Mouse (Mus musculus) forebrain, embryonic 15.5 days (tissue): Measurements from ENCODE around the gene Pard3. TPM values are rescaled to one million over a fixed set of nuclear protein-coding genes. Genes with fewer than 3 reads are reported as not detected.

Source experiments
- ATAC-seq: fragments of 200-750 bp; cut with Nextera tagmentation; replicated peaks from 2 replicates; pipeline ENCODE4 v1.8.0; 2017; ENCODE audit warnings: mild to moderate bottlenecking, moderate TSS enrichment, moderate library complexity
- H3K27ac ChIP-seq: fragments of 300-500 bp; sonication (generic); replicated peaks from 2 replicates; pipeline ENCODE4 v1.5.1; 2015; ENCODE audit warnings: mild to moderate bottlenecking, inconsistent platforms
- H3K27me3 ChIP-seq: fragments of 300-500 bp; sonication (generic); 2 replicates; pipeline ENCODE4 v1.6.1; 2015; ENCODE audit warnings: inconsistent platforms
- H3K36me3 ChIP-seq: fragments of 300-500 bp; sonication (generic); 2 replicates; pipeline ENCODE4 v1.6.1; 2015; ENCODE audit warnings: mild to moderate bottlenecking, inconsistent platforms
- H3K4me1 ChIP-seq: fragments of 300-500 bp; sonication (generic); 2 replicates; pipeline ENCODE4 v1.6.1; 2015; ENCODE audit warnings: inconsistent platforms
- H3K4me2 ChIP-seq: fragments of 300-500 bp; sonication (generic); replicated peaks from 2 replicates; pipeline ENCODE4 v1.6.1; 2015; ENCODE audit warnings: mild to moderate bottlenecking, inconsistent platforms
- H3K4me3 ChIP-seq: fragments of 300-500 bp; sonication (generic); 2 replicates; pipeline ENCODE4 v1.5.1; 2015; ENCODE audit warnings: mild to moderate bottlenecking, inconsistent platforms
- H3K9ac ChIP-seq: fragments of 300-500 bp; sonication (generic); replicated peaks from 2 replicates; pipeline ENCODE4 v1.6.1; 2015; ENCODE audit warnings: mild to moderate bottlenecking, inconsistent platforms
- H3K9me3 ChIP-seq: fragments of 300-500 bp; sonication (generic); 2 replicates; pipeline ENCODE4 v1.6.1; 2016; ENCODE audit warnings: inconsistent platforms
- WGBS: fragments of 180-500 bp; shearing (Covaris S2); methylation state at CpG from one replicate; pipeline ENCODE4 v1.1.7; 2015; ENCODE audit warnings: mixed read lengths; 5-methylcytosine and 5-hydroxymethylcytosine counted together
- polyA plus RNA-seq: library from polyadenylated mRNA; unstranded; fragments of >200 nt; fragmentation: Nextera tagmentation; extraction: Ambion mirVana; gene quantifications from 2 replicates; pipeline ENCODE4 v1.2.1, GENCODE M21; 2015

The Pard3 gene
- polyA plus RNA-seq, 1 experiment from 2014 or later, result 18.6 TPM

DNA sequence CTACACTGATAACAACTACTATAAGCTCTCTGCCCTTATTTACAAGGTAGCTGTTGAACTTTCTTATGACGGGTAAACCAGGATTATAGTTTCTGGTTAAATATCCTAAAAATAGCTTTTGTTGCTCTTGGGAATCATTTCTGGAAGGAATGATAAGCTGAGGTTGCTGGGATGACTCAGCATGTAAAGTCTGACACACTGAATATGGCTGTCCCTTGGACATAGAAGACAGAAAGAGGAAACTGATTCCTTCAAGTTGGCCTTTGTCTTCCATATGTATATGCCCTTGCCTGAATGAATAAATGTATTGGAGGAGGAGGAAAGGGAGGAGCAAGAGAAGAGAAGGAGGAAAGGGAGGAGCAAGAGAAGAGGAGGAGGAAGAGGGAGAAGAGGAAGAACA lies 254.2 kb downstream of the Pard3 start:
- Histone ChIP-seq H3K4me2 (no peak overlapping the region), H3K4me1 (0 out of 2 replicates have a peak, but pooled peaks cover 7% of the 10 kb centered on the region), H3K9me3 (no peaks in the 10 kb centered on the region), H3K4me3 (no peak overlapping the region), H3K9ac (no peak overlapping the region), H3K36me3 (no peaks in the 10 kb centered on the region), H3K27ac (no peak overlapping the region), H3K27me3 (no peaks in the 10 kb centered on the region)
- WGBS, result 92% methylated on average over 1 of the region's 1 CpGs
- no peak for ATAC-seq

- WGBS, result 89% methylated on average over 7 of the region's 7 CpGs
Observed at GRCm38 (mm10) chr8:127318377-127319159, 254.9 kb downstream of the Pard3 start.

GRCm38 (mm10) chr8:127320930-127321329 lies 257.2 kb downstream of the Pard3 start:
- Histone ChIP-seq H3K4me2 (no peak overlapping the region), H3K4me1 (0 out of 2 replicates have a peak, but pooled peaks cover 4% of the 10 kb centered on the region), H3K27ac (no peak overlapping the region), H3K27me3 (no peaks in the 10 kb centered on the region), H3K36me3 (no peaks in the 10 kb centered on the region), H3K9ac (no peak overlapping the region), H3K4me3 (no peak overlapping the region), H3K9me3 (no peaks in the 10 kb centered on the region)
- no peak for ATAC-seq
- 96% methylated on average over 5 of the region's 5 CpGs for WGBS

More at GRCm38 (mm10) chr8:127318377-127319159, 254.9 kb downstream of the Pard3 start:
- 0 out of 2 replicates have a peak, but pooled peaks cover 7% of the 10 kb centered on the region for H3K4me1 ChIP-seq
- H3K27me3 ChIP-seq, result no peaks in the 10 kb centered on the region
- ATAC-seq, result no peak
- no peak overlapping the region for H3K4me2 ChIP-seq
- H3K9me3 ChIP-seq, result no peaks in the 10 kb centered on the region
- H3K36me3 ChIP-seq, result no peaks in the 10 kb centered on the region
- H3K27ac ChIP-seq, result no peak overlapping the region
- no peak overlapping the region for H3K4me3 ChIP-seq
- no peak overlapping the region for H3K9ac ChIP-seq

- 95% methylated on average over 10 of the region's 10 CpGs for WGBS
- Histone ChIP-seq H3K9me3 (no peaks in the 10 kb centered on the region), H3K4me3 (no peak overlapping the region), H3K9ac (no peak overlapping the region), H3K27me3 (no peaks in the 10 kb centered on the region), H3K27ac (no peak overlapping the region), H3K4me1 (no peaks in the 10 kb centered on the region), H3K4me2 (no peak overlapping the region), H3K36me3 (no peaks in the 10 kb centered on the region)
- no peak for ATAC-seq
Observed at GRCm38 (mm10) chr8:127323583-127324360, 260.1 kb downstream of the Pard3 start.

GRCm38 (mm10) chr8:127324836-127325570 lies 261.3 kb downstream of the Pard3 start:
- ATAC-seq, result no peak
- Histone ChIP-seq H3K36me3 (no peaks in the 10 kb centered on the region), H3K4me3 (no peak overlapping the region), H3K9me3 (no peaks in the 10 kb centered on the region), H3K4me2 (no peak overlapping the region), H3K27me3 (no peaks in the 10 kb centered on the region), H3K9ac (no peak overlapping the region), H3K4me1 (peaks cover under 1% of the 10 kb centered on the region; the same call in 1 of the 2 replicates), H3K27ac (no peak overlapping the region)
- WGBS, result 77% methylated on average over 3 of the region's 3 CpGs

DNA sequence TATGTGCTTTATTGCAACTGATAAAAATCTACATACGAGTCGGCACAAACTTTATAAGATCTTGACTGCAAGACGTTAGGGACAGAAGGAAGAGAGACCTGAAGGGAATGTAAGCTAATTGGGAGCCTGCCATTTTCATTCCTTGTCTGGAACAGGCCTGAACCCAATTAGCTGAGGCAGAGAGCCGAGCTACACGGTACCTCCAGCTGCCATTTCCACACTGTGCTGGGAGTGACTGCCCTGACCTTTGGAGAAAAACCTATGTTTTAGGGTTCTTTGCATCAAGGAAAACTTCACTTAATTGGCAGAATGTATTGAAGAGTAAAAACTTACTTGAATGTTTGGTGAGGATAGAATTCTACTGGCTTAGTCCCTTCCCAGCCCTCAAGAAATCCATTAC lies 262.1 kb downstream of the Pard3 start:
- Histone ChIP-seq H3K27me3 (no peaks in the 10 kb centered on the region), H3K36me3 (no peaks in the 10 kb centered on the region), H3K4me1 (peaks cover 8% of the 10 kb centered on the region; the same call in 1 of the 2 replicates), H3K4me3 (no peak overlapping the region), H3K27ac (no peak overlapping the region), H3K4me2 (no peak overlapping the region), H3K9ac (no peak overlapping the region), H3K9me3 (no peaks in the 10 kb centered on the region)
- WGBS, result 50% methylated on average over 5 of the region's 5 CpGs
- no peak for ATAC-seq

DNA sequence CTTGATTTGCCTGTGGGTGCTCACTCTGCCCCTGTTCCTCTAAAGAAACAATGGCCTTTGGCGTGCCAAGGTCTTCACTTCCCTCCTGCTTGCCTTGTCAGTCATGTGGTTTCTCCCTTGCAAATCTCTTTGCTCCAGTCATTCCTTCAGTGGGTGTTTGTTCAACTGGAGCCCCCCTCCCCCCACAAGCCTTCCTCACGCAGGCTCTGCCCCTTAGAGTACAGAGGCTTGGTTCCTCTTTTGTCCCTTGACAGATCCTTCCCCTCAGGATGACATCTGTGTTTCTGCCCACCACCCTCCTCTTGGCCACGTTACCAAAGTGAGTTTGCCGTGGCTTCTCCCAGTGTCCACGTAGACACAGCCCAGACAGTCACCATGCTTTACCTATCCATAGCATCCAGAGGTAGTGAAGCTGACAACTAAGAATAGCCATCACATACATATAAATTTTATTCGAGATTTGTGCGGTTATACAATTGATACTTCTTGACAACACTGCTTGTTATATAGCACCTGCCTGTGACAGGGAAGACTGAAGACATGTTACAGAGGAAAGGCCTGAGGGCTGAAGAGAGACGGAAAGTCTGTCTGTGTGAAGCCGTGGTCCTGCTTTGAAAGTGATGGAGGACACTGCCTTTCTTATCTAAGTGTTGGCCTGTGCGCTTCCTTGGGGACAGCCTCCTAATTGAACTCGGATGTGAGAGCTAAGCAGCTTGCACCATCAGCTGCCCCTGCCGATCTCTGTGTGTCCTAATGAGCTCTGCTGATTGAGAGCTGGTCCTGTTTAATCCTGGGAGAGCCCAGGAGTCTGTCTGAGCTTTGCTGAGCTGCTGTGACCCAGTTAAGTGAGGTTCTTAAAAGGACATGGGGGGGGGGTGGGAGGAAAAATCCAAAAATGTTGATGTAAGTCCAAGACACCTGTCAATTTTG lies 266.8 kb downstream of the Pard3 start:
- Histone ChIP-seq H3K27ac (no peak overlapping the region), H3K9ac (no peak overlapping the region), H3K4me2 (no peak overlapping the region), H3K27me3 (no peaks in the 10 kb centered on the region), H3K9me3 (no peaks in the 10 kb centered on the region), H3K36me3 (no peaks in the 10 kb centered on the region), H3K4me3 (no peak overlapping the region), H3K4me1 (peaks cover 9% of the 10 kb centered on the region; the same call in 1 of the 2 replicates)
- 40% methylated on average over 12 of the region's 12 CpGs for whole genome bisulfite sequencing
- no peak for ATAC-seq

- peaks cover 14% of the 10 kb centered on the region; the same call in 1 of the 2 replicates for H3K4me1 ChIP-seq
- 100% methylated on average over 1 of the region's 1 CpGs for WGBS
- no peaks in the 10 kb centered on the region for H3K36me3 ChIP-seq
- no peak overlapping the region for H3K27ac ChIP-seq
- no peak for ATAC-seq
- H3K4me2 ChIP-seq, result no peak overlapping the region
- no peak overlapping the region for H3K9ac ChIP-seq
- no peaks in the 10 kb centered on the region for H3K9me3 ChIP-seq
- no peaks in the 10 kb centered on the region for H3K27me3 ChIP-seq
- H3K4me3 ChIP-seq, result no peak overlapping the region
Observed at GRCm38 (mm10) chr8:127331751-127332150, 268.1 kb downstream of the Pard3 start.

GRCm38 (mm10) chr8:127335216-127335615 lies 271.5 kb downstream of the Pard3 start:
- H3K27ac ChIP-seq, result no peak overlapping the region
- no peak for ATAC-seq
- H3K4me1 ChIP-seq, result peaks cover 11% of the 10 kb centered on the region; the same call in 1 of the 2 replicates
- no peak overlapping the region for H3K9ac ChIP-seq
- H3K4me3 ChIP-seq, result no peak overlapping the region
- no peaks in the 10 kb centered on the region for H3K36me3 ChIP-seq
- no peaks in the 10 kb centered on the region for H3K27me3 ChIP-seq
- no peak overlapping the region for H3K4me2 ChIP-seq
- H3K9me3 ChIP-seq, result no peaks in the 10 kb centered on the region
- WGBS, result 93% methylated on average over 1 of the region's 1 CpGs

DNA sequence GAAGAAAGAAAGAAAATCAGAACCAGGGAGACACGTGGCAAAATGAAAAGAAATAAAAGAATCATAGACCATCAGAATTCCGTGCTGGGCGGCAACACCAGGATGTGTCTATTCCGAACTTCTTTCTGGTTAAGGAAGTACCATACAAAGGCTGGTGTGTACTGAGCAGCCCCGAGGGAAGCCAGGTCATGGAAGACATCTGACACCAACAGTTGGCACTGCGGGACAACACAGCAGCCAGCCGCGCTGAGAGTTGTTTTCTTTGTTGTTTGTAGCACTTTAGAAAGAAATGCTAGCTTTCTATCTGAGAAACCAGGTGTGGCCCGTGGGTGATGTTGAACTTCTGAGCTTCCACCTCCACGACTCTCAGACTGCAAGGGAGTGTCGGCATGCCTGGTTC lies 274.5 kb downstream of the Pard3 start:
- no peak overlapping the region for H3K27ac ChIP-seq
- H3K4me2 ChIP-seq, result no peak overlapping the region
- 0 out of 2 replicates have a peak, but pooled peaks cover 5% of the 10 kb centered on the region for H3K4me1 ChIP-seq
- WGBS, result 81% methylated on average over 11 of the region's 11 CpGs
- ATAC-seq, result no peak
- no peaks in the 10 kb centered on the region for H3K9me3 ChIP-seq
- no peak overlapping the region for H3K4me3 ChIP-seq
- no peaks in the 10 kb centered on the region for H3K36me3 ChIP-seq
- no peaks in the 10 kb centered on the region for H3K27me3 ChIP-seq
- no peak overlapping the region for H3K9ac ChIP-seq

- Histone ChIP-seq H3K9me3 (no peaks in the 10 kb centered on the region), H3K4me1 (0 out of 2 replicates have a peak, but pooled peaks cover under 1% of the 10 kb centered on the region), H3K36me3 (no peaks in the 10 kb centered on the region), H3K9ac (no peak overlapping the region), H3K4me3 (no peak overlapping the region), H3K4me2 (no peak overlapping the region), H3K27ac (no peak overlapping the region), H3K27me3 (no peaks in the 10 kb centered on the region)
- ATAC-seq, result no peak
- WGBS, result 88% methylated on average over 7 of the region's 7 CpGs
Observed at GRCm38 (mm10) chr8:127341046-127341445, 277.4 kb downstream of the Pard3 start.
